Mouse (Mus musculus): ENCODE data around the gene Gstt1. TPM values are rescaled to one million over a fixed set of nuclear protein-coding genes. Genes with fewer than 3 reads are reported as not detected.
"Not testable (repeated sequence)": the region's sequence is repeated elsewhere in the genome, so short reads cannot be mapped to it uniquely, and the experiment has no call there.

The Gstt1 gene
- 1 to 10 TPM; 4.5 to 5.7 TPM for total RNA-seq (2021)
- long read RNA-seq, experiment 1, partial matches to known transcripts = 0 of 5 reads
- long read RNA-seq, experiment 1, other reads (novel, unspliced or antisense) = 1 of 5 reads
- long read RNA-seq, experiment 2, partial matches to known transcripts = 0 of 2 reads
- long read RNA-seq, experiment 2, other reads (novel, unspliced or antisense) = 1 of 2 reads

DNA sequence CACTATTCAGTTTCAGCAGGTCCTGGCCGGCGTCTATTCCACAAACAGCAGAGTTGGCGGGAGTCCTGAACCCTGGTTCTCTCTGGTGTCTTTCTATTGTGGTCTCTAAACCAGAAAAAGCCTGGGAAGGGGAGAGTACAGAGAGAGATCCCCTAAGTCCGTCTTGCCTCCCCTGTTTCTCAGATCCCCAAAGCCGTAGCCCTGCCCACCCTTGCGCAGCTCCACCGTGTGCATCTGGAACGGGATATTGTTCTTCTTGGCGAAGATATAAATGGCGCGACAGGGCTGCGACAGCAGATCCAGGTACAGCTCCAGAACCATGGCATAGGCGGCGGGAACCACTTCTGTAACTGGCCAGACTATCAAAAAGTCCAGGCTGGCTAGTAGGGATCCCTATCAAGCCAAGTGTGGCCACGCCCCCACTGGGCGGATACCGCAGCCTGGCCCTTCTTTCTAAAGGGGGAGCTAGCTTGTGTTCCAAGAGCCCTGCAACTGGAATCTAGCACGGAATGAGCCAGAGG, at the start of gene Gstt1:
TSS of gene Gstt1 (minus strand) at position 409 of the 521 bp plus-strand sequence.
- intact Hi-C loops (cut with DNase I) = no loop called here
- peak within 1 kb of the TSS; percentile 79 for H3K27ac ChIP-seq

DNA sequence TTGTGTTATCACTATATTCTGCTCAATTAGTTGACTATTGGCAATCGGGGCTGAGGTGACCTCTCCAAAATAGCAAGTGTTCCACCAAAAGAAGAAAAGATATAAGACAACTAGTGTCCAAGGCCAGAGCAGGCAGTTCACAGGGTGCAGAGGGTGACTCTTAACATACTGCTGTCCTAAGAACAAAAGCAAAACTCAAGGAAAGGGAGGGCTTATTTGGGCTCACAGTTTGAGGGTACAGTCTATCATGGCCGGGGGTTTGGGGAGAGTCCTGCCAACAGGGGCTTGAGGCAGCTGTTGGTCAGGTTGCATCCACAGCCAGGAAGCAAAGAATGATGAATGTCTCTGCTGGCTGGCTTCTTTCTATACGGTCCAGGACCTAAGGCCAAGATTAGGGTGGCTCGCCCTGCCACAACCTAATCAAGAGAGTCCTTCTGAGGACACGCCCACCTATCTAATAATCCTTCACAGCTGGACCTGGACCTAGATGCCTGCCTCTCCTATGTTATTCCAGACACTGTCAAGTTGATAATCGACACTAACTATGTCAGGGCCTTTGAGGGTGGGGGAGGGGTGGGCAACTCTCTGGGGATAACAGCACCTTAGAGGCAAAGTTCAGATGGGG, 47.0 kb upstream of the Gstt1 start:
- no peak overlapping the region for H3K4me3 ChIP-seq
- DNase-seq = no peak
- intact Hi-C loops (cut with DNase I) = no loop called here
- H3K27ac ChIP-seq = peak overlapping the region; percentile 61
- TF ChIP-seq CTCF (IDR thresholded peaks at IDR 0.05) = no peak

More for the DNA sequence above, at the start of gene Gstt1:
- DNase-seq = peak; percentile 82
- TF ChIP-seq CTCF (IDR thresholded peaks at IDR 0.05) = no peak
- H3K4me3 ChIP-seq = peak within 1 kb of the TSS; percentile 75

DNA sequence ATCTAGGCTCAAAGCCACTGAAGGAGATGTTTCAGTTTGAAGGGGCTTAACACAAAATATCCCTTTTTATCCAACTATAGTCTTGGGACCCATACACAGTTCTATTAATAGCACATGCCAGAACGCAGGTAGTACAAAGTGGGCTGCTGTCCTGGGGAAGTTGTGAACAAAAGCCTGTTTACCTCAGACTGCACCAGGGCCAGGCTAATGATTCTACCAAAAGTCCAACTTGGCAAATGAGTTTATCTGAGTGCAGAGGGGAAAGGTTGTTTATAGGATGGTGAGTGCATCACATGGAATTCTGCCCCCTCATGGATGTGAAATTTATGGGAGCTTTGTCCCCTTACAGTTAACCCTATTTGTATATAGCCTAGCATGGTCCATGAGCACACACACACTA, 46.4 kb upstream of the Gstt1 start:
- intact Hi-C loops (cut with DNase I) = no loop called here
- no peak for DNase-seq
- no peak overlapping the region for H3K4me3 ChIP-seq
- peak overlapping the region; percentile 82 for H3K27ac ChIP-seq
- TF ChIP-seq CTCF (IDR thresholded peaks at IDR 0.05) = peak; percentile 18; the same call in 1 of the 2 replicates

DNA sequence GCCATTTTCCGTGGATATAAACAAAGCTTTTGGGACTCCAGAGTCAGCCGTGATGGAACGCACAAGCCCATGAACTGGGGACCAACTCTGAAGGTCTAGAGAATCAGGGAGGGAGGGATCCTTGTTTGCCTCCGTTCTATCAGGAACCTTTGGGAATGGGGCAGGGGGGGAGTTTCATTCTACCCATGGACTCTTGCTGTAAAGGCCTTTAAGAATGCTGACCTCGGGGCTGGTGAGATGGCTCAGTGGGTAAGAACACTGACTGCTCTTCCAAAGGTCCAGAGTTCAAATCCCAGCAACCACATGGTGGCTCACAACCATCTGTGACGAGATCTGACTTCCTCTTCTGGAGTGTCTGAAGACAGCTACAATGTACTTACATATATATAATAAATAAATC, 45.5 kb upstream of the Gstt1 start:
- H3K27ac ChIP-seq; H3K4me3 ChIP-seq; intact Hi-C loops (cut with DNase I); DNase-seq: not testable (repeated sequence)

DNA sequence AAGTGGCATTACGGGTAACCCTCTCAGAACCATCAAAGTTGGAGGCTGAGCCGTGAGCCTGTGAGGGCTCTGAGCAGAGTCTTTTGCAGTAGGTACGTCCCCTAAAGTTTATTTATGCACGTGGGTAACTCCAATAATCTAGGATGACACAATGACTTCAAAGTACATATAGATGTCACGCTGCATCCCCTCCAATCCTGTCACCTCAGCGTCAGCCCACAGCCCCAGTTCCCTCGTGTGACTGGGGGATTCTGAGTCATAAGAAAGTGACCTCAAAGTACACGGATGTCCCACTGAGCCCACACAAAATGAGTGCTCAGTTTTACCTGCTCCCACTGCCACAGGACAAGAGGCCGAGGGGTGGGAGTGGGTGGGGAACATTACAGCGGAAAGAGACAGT, 40.7 kb upstream of the Gstt1 start:
- intact Hi-C loops (cut with DNase I) = no loop called here
- H3K27ac ChIP-seq = no peak overlapping the region
- TF ChIP-seq CTCF (IDR thresholded peaks at IDR 0.05) = no peak
- H3K4me3 ChIP-seq = no peak overlapping the region
- no peak for DNase-seq

DNA sequence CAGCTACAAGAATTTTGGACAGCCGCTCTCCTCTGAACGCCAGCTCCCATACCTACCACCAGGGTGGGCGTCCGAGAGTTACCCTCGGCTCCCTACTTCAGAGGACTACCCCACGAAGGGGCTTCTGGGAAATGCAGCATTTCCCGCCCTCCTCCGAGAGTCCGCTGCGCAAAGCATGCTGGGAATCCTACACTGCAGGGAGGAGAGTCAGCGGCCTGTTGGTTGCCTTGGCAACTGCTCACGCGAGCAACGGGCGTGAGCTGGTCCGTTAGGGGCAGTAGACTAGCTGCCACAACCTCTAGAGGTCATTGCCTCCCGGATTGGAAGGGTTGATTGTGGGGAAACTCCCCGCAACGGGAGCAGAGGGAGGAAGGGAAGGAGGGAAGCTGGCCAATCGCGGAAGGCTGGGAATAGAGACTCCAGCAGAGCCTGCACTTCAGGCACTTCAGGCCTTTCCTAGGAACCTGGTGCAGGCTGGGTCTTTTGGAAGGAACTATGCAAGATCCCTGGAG, 38.9 kb upstream of the Gstt1 start, which contains the start of gene Gstt2:
TSS of gene Gstt2 (minus strand) at position 177 of the 512 bp plus-strand sequence.
- intact Hi-C loops (cut with DNase I) = no loop called here
- peak; percentile 92 for DNase-seq
- peak; percentile 43 for TF ChIP-seq CTCF (IDR thresholded peaks at IDR 0.05)
- peak within 1 kb of the TSS; percentile 89 for H3K27ac ChIP-seq
- H3K4me3 ChIP-seq = peak within 1 kb of the TSS; percentile 81

DNA sequence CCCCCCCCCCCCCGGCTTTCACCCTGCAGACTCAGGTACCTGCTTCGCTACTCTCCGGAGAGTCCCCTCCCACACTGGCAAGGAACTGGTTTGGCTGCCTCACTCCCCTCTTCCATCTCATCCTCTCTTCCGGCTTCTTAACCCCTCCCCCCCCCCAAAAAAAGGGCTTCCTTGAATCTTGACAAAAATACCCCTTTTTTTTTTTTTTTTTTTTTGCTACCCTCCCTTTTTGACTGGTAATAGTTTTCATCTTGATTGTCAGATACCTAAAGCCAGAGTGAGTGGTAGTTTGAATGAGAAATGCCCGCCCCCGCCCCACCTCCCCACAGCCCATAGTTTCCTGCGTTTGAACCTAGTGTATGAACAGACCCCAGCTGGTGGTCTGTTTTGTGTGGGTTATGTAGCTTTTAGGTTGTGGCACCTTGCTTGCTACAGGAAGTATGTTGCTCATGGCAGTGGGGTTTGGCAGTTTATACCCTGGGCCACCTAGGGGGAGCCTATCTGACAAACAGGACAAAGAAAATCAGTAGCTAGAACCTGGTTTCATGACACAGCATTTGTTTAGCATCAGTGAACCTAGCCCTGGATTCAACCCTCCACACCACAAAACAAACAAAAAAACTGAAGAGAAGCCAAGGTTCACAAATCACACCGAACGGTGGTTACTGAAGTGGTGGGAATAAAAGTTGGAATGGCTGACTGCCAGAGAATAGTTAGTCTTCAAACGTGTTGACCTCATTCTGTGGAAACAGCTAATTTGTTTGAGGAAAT, 37.6 kb upstream of the Gstt1 start:
- intact Hi-C loops (cut with DNase I) = no loop called here
- Histone ChIP-seq H3K27ac (peak overlapping the region; percentile 89), H3K4me3 (peak overlapping the region; percentile 80)
- DNase-seq = no peak
- no peak for TF ChIP-seq CTCF (IDR thresholded peaks at IDR 0.05)

DNA sequence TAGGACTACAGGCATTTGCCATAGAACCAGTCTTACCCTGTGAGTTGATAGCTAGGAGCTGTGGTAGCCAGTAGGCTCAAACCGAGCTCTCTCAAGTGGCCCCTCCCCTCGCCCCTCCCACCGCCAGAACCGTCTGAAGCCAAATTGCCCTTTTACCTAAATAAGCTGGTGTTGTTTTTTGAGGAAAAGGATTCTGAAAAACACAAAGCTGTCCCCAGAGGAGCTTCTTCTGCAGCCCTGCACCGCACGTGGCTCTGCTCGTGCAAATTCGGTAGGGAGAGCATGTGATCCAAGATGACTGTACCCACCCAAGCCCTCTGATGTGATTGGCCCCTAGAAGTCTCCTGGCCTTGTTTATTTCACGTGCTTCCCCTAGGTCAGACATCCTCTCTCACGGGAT, 36.9 kb upstream of the Gstt1 start:
- Histone ChIP-seq H3K27ac (peak overlapping the region; percentile 89), H3K4me3 (peak overlapping the region; percentile 80)
- no peak for TF ChIP-seq CTCF (IDR thresholded peaks at IDR 0.05)
- intact Hi-C loops (cut with DNase I) = no loop called here
- peak; percentile 61 for DNase-seq

DNA sequence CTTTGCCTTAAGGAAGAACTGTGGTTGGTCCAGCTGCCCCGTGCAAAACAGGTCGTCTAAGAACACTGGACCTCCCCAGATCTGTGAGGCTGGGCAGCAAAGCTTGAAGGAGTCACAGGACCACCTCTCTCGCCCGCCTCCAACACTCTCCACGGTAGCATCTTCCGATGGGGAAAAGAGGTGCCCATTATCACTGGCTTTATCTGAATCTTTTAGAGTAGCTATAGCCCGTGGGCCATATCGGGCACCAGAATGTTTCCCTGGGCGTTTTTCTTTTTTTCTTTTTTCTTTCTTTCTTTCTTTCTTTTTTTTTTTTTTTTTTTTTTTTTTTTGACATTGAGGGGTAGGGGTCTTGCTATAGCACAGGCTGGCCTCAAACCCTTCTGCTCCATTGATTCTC, 36.3 kb upstream of the Gstt1 start:
- no peak for TF ChIP-seq CTCF (IDR thresholded peaks at IDR 0.05)

DNA sequence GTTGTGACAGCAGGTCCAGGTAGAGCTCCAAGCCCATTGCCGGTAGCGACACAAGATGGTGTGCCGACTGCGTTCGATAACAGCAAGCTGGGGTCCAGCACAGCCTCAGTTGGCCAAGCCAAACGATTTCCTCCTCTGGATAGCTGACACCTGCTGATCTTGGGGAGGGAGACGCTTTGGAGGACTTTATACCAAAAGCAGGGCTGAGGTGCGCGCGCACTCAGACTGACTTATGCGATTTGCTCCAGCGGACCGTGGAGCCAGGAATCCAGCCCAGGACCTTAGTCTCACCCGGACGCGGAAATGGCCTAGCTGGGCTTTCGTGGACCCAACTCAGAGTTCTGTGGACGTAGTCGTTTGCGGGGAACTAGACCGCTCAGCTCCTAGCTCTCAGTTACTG, 35.9 kb upstream of the Gstt1 start:
- H3K27ac ChIP-seq = peak overlapping the region; percentile 89

More for the DNA sequence above, 36.3 kb upstream of the Gstt1 start:
- no peak for DNase-seq
- peak overlapping the region; percentile 80 for H3K4me3 ChIP-seq
- H3K27ac ChIP-seq = peak overlapping the region; percentile 89
- intact Hi-C loops (cut with DNase I) = no loop called here

DNA sequence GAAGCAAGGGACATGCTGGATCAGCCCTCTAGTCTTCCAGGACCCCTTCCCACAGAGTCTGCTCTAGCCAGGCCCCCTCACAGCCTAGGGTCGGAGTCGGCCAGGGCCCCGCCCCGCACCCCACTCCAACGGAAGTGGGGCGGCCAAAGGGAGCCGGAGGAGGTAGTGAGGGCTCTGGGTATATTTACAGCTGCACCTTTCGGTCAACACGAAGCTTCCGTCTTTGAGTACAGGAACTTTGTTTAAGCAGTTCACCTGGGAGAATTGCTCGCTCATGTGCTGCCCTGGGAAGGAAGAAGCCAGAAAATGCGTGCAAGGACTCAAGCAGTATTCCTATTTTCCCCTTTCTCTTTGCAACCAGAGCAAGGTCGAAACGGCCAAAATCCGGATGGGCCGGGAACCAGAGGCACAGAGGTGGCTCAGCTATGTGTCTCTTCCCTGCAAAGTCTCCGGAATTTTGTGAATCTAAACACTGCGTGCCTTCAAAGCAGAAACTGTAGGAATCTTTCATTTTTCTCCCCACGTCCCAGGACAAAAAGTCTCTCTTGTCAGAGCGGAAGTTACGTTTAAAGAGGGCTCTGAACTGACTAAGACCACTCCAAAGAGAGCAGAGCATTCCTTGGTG, 35.2 kb upstream of the Gstt1 start:
- DNase-seq = peak; percentile 39
- intact Hi-C loops (cut with DNase I) = loop anchor here (2.0 kb wide), 1 partner anchor 61 kb away; the partner anchor contains the start of gene Ddt
- peak overlapping the region; percentile 80 for H3K4me3 ChIP-seq
- H3K27ac ChIP-seq = peak overlapping the region; percentile 89
- TF ChIP-seq CTCF (IDR thresholded peaks at IDR 0.05) = no peak

More for the DNA sequence above, 35.9 kb upstream of the Gstt1 start:
- intact Hi-C loops (cut with DNase I) = no loop called here
- peak; percentile 83 for DNase-seq
- peak overlapping the region; percentile 80 for H3K4me3 ChIP-seq
- TF ChIP-seq CTCF (IDR thresholded peaks at IDR 0.05) = no peak

DNA sequence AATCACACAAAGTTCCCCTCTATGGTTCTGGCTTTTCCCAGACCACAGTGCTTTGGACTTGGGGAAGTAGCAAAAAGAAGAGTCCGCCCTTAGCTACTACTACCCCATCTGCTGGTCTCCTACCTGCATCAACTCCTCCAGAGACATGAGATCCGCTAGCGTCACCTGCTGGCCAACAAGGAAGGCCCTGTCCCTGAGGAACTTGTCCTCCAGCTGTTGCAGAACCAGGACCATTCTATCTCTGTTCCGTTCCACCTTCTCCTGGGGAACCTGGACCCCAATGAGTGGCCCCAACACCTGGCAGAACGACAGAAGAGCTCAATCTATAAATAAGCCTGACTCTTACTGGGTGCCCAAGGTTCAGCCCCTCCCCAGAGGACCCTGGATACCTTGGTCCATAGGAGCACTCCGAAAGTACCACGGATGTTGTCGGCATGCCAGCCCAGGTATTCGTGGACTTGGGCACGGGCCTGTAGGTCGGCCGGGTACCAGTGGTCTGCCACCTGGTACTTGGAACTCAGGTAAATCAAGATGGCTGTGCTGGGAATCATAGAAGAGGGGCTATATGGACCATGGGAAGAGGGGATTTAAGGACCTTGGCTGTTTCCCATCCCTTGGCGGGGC, 34.0 kb upstream of the Gstt1 start:
- intact Hi-C loops (cut with DNase I) = loop anchor here (1.0 to 2.0 kb wide), 2 partner anchors 60 to 87 kb away; partner anchors contain the start of gene Ddt
- peak; percentile 90 for TF ChIP-seq CTCF (IDR thresholded peaks at IDR 0.05)
- DNase-seq = peak; percentile 83
- Histone ChIP-seq H3K27ac (peak overlapping the region; percentile 89; the same call in 1 of the 2 replicates), H3K4me3 (no peak overlapping the region)
